Mouse (Mus musculus): ENCODE measurements around the gene Psd4.

Gene Psd4

DNA sequence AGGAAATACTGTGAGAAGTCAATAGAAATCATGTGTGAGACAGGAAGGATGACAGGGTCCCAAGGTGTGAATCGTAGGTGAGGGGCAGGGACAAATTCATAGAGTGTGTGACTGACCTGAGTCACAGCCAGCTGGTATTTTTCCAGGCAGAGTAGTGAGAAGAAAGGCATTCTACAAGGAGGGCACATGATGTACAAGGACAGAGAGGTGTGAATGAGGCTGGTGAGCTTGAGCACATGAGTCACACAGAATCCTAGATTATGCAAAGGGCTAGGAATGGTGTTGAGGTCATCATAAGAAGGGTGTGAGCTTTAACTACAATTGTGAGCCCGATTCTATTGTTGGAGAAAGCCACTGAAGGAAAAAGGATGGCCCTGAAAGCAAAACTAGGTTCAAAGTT, 72.7 kb downstream of the Psd4 start:
- no peak for DNase-seq

DNA sequence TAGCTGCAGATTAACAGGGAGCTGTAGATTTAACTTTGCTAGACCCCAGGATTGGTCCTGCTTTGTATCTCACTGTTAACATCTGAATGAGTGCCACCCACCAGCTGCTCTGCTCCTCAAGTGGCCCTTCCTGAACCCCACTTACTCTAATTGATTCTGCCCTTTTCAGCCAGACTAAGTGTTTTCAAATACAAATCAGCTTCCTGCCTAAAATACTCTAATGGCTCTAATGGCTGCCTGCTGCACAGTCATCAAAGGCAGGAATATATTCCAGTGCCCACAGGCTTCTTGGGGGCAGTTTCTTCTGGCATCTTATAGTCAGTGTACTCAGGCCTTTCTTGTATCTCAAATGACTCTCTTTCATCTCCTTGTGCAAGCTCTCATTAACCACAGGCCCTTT, 74.5 kb downstream of the Psd4 start:
- no peak for DNase-seq

DNA sequence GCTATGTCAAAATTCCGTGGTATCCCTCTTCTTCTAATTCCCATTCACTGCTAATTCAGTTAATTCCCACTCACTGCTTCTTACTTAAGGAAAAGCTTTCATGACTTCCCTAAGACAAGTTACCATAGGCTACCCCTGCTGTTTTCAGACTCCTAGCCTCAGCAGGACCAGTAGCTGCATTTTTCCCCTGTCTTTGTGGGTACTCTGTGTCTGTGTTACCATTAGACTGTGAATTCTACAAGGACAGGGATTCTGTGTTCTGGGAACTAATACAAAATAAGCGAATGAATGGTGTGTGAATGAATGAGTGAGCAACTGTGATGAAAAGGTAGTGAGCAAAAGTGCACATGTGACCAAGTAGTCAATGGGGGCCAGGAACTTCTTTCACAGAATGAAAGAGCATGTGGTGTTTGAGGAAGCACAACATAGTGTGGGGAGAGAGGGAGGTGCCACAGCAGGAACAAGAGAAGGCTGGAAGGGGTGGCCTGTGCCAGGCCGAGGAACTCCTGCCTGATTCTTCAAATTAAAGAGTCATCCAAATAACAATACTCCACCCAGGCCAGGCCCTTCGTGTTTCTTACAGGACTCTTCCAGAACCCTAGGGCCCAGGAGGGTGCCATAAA, 75.0 kb downstream of the Psd4 start:
- no peak for DNase-seq

GRCm38 (mm10) chr2:24443256-24443790, 75.9 kb downstream of the Psd4 start:
- peak; percentile 53 for DNase-seq

GRCm38 (mm10) chr2:24449111-24449510, 81.7 kb downstream of the Psd4 start:
- DNase-seq = no peak

GRCm38 (mm10) chr2:24453206-24453605, 85.8 kb downstream of the Psd4 start:
- peak; percentile 77 for DNase-seq

GRCm38 (mm10) chr2:24454429-24455011, 87.1 kb downstream of the Psd4 start:
- DNase-seq = no peak

DNA sequence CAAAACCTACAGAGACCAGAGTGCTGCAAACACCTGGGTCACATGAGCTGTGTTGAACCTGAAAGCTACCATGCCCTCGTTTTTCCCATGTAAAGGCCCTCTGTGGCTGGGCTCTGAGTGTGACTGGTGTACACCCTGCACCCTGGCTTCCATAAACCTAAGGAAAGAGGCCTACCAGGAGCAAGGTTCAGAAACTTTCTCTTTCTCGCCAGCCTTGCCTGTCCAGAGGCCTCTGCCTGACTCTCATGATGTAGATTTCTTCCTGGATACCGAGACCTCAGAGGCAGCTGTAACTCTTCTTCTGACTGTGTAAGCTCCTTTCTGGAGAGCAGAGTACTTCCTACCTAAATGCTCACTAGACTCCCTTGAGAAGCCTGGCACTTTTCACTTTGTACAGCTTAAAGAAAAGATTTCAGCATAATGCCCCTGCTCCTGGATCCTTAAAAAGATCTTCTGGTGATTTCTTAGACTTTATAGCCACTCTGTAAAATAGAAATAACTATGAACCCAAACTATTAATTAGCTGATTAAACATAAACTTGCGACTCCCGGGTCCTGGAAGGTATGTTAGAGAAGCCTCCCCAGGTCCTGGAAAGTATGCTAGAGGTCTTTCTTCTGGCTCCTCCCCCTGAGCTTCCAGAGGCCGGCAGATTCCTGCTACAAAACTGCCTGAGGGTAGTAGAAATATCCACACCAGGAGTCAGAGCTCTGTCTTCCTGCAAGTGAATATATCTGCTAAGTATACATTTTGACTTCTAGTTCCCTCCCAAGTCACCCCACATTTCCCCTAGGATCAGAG, 87.9 kb downstream of the Psd4 start:
- peak; percentile 66 for DNase-seq

DNA sequence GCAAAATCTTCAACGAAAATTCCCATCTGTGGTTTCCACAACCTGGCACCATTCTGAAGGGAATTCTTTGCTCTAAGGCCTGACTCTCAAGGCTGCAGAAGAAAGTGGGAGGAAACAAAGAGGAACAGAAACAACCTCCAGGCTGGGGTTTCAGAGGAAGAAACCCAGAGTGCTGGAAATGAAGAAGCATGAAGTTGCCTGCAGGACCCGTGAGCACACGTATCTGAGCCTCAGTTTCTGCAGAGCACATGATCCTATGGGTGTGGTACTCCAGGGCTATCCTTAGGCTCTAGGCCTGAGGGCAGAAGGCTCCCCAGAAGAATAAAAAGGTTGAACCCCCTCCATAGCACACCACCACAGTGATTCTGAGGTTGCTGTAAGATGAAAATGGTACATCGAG, 89.5 kb downstream of the Psd4 start:
- DNase-seq = no peak

DNA sequence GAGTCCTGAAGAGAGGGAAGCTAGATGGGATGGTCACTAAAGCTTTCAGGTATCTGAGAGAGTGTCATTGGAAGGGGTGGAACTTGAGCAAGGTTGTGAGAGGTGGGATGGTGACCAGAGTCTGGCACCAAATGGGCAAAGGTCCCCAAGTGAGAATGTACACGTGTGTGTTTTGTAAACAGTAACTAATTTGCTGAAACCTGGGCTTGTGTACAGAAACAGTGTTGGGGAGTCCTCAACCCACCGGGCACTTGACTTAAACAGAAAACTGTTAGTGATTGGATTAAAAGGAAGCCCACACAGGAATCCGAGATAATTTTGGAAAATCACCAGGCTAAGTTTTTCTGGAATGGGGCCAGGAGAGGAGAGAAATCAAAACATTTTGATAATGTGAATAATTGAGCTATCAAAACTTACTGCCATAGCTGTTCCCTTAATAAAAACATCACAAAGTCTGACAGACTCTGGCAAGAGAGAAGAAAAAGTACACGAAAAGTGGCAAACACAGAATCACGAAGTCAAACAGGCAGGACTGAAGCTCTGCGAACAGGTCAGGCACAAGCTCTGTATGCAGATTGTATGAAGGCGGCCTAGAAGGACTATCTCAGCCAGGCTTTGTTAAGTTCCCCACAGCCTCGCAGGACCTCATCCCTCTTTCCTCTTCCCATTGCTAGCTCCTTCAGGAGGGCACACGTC, 92.9 kb downstream of the Psd4 start:
- peak; percentile 41 for DNase-seq

DNA sequence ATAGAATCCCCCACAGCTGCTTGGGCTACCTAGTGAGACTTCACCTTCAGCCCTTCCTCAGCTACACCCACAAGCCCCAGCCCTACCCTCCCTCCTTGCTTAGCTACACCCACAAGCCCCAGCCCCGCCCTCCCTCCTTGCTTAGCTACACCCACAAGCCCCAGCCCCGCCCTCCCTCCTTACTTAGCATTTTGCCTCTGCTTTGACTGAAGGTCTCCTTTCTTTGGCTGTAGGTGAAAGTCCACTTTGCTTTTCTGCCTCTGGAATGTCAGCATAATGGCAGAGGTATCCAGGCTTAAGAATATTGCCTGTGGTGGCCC, 93.4 kb downstream of the Psd4 start:
- DNase-seq = peak; percentile 75

Measured in kidney, postnatal 14 days (tissue).